Mouse (Mus musculus) NIH3T3 (cell line): ENCODE measurements around the gene Ciao2a.

Source experiments
- DNase-seq: peaks from one replicate; pipeline ENCODE4 v3.0.0-alpha.2; 2012; ENCODE audit warnings: low read depth

Gene Ciao2a

DNA sequence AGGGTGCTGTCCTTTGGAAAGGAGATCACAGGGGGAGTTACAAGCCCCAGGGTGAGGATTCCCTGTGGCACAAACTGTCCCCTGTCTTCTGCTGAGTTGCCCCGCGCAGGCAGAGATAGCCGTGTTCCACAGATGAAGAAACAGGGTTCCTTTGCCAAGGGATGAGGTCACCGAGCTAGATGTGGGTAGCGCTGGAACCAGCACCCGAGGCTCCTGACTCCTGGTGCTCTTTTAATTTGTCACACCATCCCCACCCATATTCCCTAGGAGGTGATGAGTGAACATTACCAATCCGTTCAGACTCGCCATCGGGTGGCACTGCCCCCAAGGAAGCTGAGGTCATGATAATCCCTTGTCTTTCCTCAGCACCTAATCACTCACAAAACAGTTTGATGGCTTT, 36.6 kb downstream of the Ciao2a start:
- DNase-seq: no peak

- DNase-seq: no peak
These were observed 40.8 kb downstream of the Ciao2a start for GRCm38 (mm10) chr9:66167222-66167621.

- DNase-seq: no peak
These were observed 41.8 kb downstream of the Ciao2a start for GRCm38 (mm10) chr9:66168233-66168632.

DNA sequence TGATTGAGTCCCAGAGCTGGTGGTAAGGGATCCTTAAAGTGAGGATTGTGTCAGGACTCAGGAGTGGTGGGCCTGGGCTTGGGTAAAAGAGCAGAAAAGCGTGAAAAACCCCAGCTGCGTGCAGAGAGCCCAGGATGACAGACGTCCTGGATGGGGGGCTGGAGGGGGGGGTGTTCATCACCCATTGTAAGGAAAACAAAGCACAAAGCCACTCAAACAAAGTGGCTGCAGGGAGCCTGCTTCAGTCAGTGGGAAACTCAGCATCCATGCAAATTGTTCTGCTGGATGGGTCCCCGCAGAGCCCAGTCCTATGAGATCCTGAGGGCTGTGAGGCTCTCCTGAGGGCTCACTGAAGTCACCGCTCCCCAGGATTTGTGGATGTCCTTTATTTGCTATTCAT, 44.1 kb downstream of the Ciao2a start:
- no peak for DNase-seq

DNA sequence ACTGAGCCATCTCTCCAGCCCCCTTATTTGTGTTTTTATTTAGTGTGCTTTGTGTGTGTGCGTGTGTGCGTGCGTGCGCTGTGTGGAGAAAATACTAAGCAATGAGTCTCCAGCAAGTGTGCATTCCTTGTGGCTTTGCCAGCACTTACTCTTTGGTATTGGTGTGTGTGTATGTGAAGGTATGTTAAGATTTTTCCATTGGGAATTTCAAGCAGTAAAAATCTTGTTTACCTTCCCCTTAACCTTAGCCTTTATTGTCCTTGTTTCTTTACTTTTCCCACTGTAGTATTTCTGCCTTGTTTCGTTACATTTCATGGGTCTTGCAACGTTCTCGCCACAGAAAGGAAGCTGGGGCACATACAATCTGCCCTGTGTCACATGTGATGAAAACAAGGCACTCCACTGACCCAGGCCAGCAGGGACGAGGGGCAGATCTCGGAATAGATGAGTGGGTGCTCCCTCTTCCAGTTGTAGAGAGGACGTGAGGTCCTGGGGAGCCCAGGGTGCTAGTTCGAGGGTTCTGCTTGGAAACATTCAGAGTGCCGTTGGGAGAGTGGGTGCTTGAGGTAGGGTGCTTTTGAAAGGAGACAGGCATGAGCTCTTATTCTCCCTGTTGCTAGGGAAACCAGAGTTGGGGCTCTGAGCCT, 45.0 kb downstream of the Ciao2a start:
- no peak for DNase-seq

DNA sequence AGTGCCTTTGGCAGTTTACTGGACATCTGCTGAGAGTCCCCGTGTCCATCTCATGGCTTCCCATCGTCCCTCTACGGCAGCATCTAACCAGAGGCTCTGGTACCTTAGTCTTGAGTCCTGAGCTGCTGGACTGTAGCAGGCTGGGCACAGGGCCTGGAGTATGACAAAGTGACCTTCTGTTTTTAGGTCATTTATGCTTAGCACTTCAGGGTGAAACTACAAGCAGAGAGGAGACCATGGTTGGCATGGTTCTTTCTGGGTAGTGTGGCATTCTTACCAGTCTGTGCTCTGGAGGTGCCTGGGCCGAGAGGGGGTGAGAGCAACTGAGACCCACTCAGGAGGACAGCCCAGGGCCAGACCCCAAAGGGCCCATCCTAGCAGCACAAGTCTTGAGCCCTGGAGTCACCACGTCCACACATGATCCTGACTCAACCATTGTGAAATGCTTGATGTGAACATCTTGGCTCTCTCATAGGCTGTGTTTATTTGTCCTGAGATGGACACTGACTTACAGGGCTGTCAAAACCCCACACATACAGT, 47.0 kb downstream of the Ciao2a start:
- no peak for DNase-seq

- DNase-seq: no peak
These were observed 48.6 kb downstream of the Ciao2a start for GRCm38 (mm10) chr9:66174985-66175384.

DNA sequence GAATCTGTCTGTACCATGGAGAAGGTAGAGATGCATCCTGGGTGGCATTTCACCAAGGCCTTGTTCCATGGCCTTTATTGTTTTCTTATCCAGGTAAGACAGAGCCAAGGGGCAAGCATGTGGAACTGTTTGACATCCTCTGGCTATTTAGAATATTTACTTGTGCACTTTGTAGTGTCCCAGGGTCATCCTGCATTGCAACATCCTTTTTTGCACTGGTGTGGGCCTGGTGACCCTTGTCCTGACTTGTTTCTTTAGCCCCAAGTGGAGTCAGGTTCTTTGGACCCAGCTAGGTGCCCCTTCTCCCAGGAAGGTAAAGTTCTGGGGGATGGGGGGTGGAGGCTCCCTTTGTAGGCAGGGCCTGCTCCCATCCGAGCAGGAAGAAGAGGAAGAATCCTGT, 51.6 kb downstream of the Ciao2a start:
- no peak for DNase-seq

GRCm38 (mm10) chr9:66179795-66180194, 53.4 kb downstream of the Ciao2a start:
- no peak for DNase-seq

GRCm38 (mm10) chr9:66181126-66181825, 54.9 kb downstream of the Ciao2a start:
- DNase-seq: no peak

- no peak for DNase-seq
These were observed 55.6 kb downstream of the Ciao2a start for GRCm38 (mm10) chr9:66181826-66182678.

GRCm38 (mm10) chr9:66182679-66182993, 56.2 kb downstream of the Ciao2a start:
- DNase-seq: no peak

DNA sequence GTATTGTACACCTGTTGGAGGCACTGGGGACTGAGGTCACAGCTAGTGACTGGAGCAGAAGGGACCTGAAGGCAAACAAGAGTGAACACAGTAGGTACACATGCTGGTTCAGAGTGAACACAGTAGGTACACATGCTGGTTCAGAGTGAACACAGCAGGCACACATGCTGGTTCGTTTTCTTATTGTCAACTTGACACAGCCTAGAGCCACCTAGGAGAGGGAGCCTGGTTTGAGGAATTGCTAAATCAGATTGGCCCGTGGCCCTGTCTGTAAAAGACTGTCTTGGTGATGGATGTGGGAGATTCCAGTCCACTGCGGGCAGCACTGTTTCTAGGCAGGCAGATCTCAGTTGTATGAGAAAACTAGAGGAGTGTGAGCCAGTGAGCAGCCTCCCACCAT, 56.6 kb downstream of the Ciao2a start:
- DNase-seq: no peak

DNA sequence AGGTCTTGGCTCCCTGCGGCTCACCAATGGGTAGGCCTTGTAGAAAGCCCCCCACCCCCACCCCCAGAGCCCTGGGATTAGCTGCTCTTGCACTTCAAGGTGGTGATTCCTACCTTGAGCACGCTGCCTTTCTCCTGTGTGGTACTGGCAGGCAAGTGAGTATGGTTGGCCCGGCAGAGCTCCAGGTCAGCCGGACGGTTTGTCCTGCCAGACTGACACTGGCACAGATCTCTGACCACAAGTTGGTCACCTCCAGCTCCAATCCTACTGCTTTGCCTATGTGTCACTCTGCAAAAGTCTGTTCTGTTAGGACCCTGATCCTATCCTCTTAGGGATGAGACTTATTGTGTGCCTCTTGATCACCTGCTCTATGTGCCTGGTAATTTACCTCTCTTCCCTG, 58.2 kb downstream of the Ciao2a start:
- no peak for DNase-seq

- no peak for DNase-seq
These were observed 60.0 kb downstream of the Ciao2a start for GRCm38 (mm10) chr9:66186426-66186825.
